11 mouse cellular contexts compared by ENCODE assay signal in genomic region chr7:80774615-80775447, GRCm38 (mm10). TPM values are rescaled to one million over a fixed set of nuclear protein-coding genes. Genes with fewer than 3 reads are reported as not detected.
A peak's percentile ranks its signal among the peaks of the same experiment; 100 is the strongest.
DNase-seq lines count a peak whose midpoint lies in the region; ATAC-seq and TF ChIP-seq lines count a peak whose summit lies in the region.
"Had no signal": no experiment of that assay in that cellular context is flagged by ENCODE, and none has a peak within 500 bp of the region (broad histone marks: within the 10 kb centered on the region; RNA-seq: fewer than 3 reads in every experiment).

No protein-coding gene starts in this region.

- no peak overlapping the region for H3K9ac ChIP-seq in kidney, postnatal 0 days (ENCODE audit: low read depth, low read length)
- no peak overlapping the region for H3K9ac ChIP-seq in intestine, embryonic 16.5 days (ENCODE audit: low read depth, low read length)

- H3K4me1 ChIP-seq in kidney, postnatal 0 days (replicated peaks; ENCODE audit: insufficient read depth, low read length): peaks cover 18% of the 10 kb centered on the region
- H3K4me1 ChIP-seq in testis, adult 2 months (ENCODE audit: control insufficient read depth, insufficient read depth, low read length): no peaks in the 10 kb centered on the region; the same call in 1 of the 2 replicates
- H3K4me1 ChIP-seq in intestine, embryonic 16.5 days (ENCODE audit: control insufficient read depth, insufficient read depth, low read length): peaks cover 19% of the 10 kb centered on the region

- WGBS in kidney, postnatal 0 days: 80% methylated on average over 15 of the region's 15 CpGs
- WGBS in intestine, embryonic 16.5 days: 90% methylated on average over 15 of the region's 15 CpGs

- no peaks in the 10 kb centered on the region for H3K27me3 ChIP-seq in kidney, postnatal 0 days (ENCODE audit: insufficient read depth, low read length)
- H3K27me3 ChIP-seq in testis, adult 2 months (ENCODE audit: control insufficient read depth, insufficient read depth, low read length): no peaks in the 10 kb centered on the region
- no peaks in the 10 kb centered on the region for H3K27me3 ChIP-seq in intestine, embryonic 16.5 days (replicated peaks; ENCODE audit: control insufficient read depth, insufficient read depth, low read length)

- no peak for DNase-seq in frontal cortex, postnatal 36 days (ENCODE audit: low spot score in 2 of 2)
- DNase-seq in kidney, postnatal 0 days (ENCODE audit: low spot score): no peak
- DNase-seq in kidney, postnatal 25 days: no peak
- no peak for DNase-seq in testis, postnatal 10 days (ENCODE audit: low spot score)
- DNase-seq in gastrocnemius, postnatal 10 days: no peak
- DNase-seq: adrenal gland, postnatal 36 days; cerebellum, postnatal 36 days had no signal

- no peak for TF ChIP-seq POLR2A in testis, adult 2 months (IDR thresholded peaks at IDR 0.05; ENCODE audit: control insufficient read depth, low read depth, low read length)

- H3K27ac ChIP-seq in kidney, postnatal 0 days: peak overlapping the region; percentile 72
- H3K27ac ChIP-seq in testis, adult 2 months (ENCODE audit: control insufficient read depth, insufficient read depth, low read depth, low read length): peak overlapping the region; percentile 39; the same call in 1 of the 2 replicates
- no peak overlapping the region for H3K27ac ChIP-seq in intestine, embryonic 16.5 days (ENCODE audit: low read length)

- ATAC-seq in frontal cortex, adult (ENCODE audit: low TSS enrichment): peak; percentile 74
- ATAC-seq in kidney, postnatal 0 days (replicated peaks; ENCODE audit: low FRiP score, low read depth): no peak
- ATAC-seq in intestine, embryonic 16.5 days: no peak

- H3K4me2 ChIP-seq in kidney, postnatal 0 days (ENCODE audit: low read length): no peak overlapping the region
- no peak overlapping the region for H3K4me2 ChIP-seq in intestine, embryonic 16.5 days (ENCODE audit: low read depth, low read length)
- H3K4me2 ChIP-seq: liver, embryonic 11.5 days had no signal

- no peaks in the 10 kb centered on the region for H3K9me3 ChIP-seq in kidney, postnatal 0 days (replicated peaks; ENCODE audit: low read length)
- no peaks in the 10 kb centered on the region for H3K9me3 ChIP-seq in intestine, embryonic 16.5 days (ENCODE audit: control insufficient read depth, low read length)

- H3K36me3 ChIP-seq in kidney, postnatal 0 days (ENCODE audit: insufficient read depth, low read length): no peaks in the 10 kb centered on the region
- H3K36me3 ChIP-seq in testis, adult 2 months (ENCODE audit: control insufficient read depth, insufficient read depth, low read length): no peaks in the 10 kb centered on the region
- no peaks in the 10 kb centered on the region for H3K36me3 ChIP-seq in intestine, embryonic 16.5 days (ENCODE audit: control insufficient read depth, insufficient read depth, low read length)

- no peak overlapping the region for H3K4me3 ChIP-seq in kidney, postnatal 0 days (replicated peaks; ENCODE audit: low read depth, low read length)
- no peak overlapping the region for H3K4me3 ChIP-seq in testis, adult 2 months (ENCODE audit: control insufficient read depth, low read depth, low read length)
- no peak overlapping the region for H3K4me3 ChIP-seq in intestine, embryonic 16.5 days (ENCODE audit: low read length)

- no peak for TF ChIP-seq CTCF in kidney, postnatal 0 days (IDR thresholded peaks at IDR 0.05; ENCODE audit: low read depth)
- no peak for TF ChIP-seq CTCF in testis, adult 2 months (IDR thresholded peaks at IDR 0.05; ENCODE audit: control insufficient read depth, insufficient read depth, insufficient replicate concordance, low read depth, low read length)

RNA-seq across cellular contexts. Expression of gene Iqgap1, which starts 50.9 kb away (rescaled TPM):
- polyA plus RNA-seq in kidney, postnatal 0 days (2015; fragmentation: Nextera tagmentation; extraction: Ambion mirVana): 77.0 and 83.7 TPM in 2 replicates
- polyA plus RNA-seq in testis, adult 2 months (2012; rRNA removed): 30.6 and 35.5 TPM in 2 replicates
- 64.3 and 66.2 TPM in 2 replicates for polyA plus RNA-seq in intestine, embryonic 16.5 days (2015; fragmentation: Nextera tagmentation; extraction: Ambion mirVana)
- 10 to 100 TPM; 38.7 to 60.1 TPM for total RNA-seq in gastrocnemius, postnatal 10 days (2021)
